Mouse (Mus musculus): ENCODE measurements around the gene Nos3.
"Not testable (repeated sequence)": the region's sequence is repeated elsewhere in the genome, so short reads cannot be mapped to it uniquely, and the experiment has no call there.

Gene Nos3

DNA sequence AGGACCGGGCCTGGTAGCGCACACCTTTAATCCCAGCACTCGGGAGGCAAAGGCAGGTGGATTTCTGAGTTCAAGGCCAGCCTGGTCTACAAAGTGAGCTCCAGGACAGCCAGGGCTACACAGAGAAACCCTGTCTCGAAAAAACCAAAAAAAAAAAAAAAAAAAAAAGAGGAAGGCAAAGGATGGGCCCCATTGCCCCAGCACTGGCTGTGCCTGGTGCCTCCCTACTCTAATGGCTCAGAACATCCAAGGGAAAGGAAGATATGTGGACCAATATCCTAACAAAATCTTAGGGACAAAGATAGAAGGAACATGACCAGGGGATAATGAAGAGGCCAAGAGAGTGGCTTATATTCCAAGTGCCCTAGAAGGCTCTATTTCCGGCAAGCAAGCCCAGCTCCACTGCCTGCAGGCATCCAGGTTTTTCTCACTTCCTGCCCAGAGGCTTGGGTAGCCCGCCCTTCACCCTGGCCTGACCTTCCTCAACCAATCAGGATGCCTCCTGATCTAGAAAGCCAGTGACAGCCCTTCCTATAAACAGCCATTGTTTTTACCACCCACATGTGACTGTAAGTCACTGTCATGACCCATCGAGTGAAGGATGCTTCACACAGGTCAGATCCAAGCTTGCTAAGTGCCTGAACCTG is 24.5 kb downstream of the Nos3 start:
- no peaks in the 10 kb centered on the region for H3K9me3 ChIP-seq (ENCODE audit: low read length)
- H3K27me3 ChIP-seq (ENCODE audit: insufficient read depth, low read length) = peaks cover 40% of the 10 kb centered on the region
- TF ChIP-seq POU5F1 (IDR thresholded peaks at IDR 0.05; ENCODE audit: borderline replicate concordance, low read length) (no peak), CTCF (conservative IDR thresholded peaks at IDR 0.05; ENCODE audit: low read length) (no peak), NANOG (IDR thresholded peaks at IDR 0.05; ENCODE audit: borderline replicate concordance, low read length) (no peak)
- H3K4me3 ChIP-seq (replicated peaks; ENCODE audit: low read length) = peak overlapping the region; percentile 80
- H3K4me1 ChIP-seq (replicated peaks; ENCODE audit: low read depth, low read length) = peaks cover 73% of the 10 kb centered on the region
- H3K36me3 ChIP-seq (ENCODE audit: insufficient read depth, low read length) = peaks cover 18% of the 10 kb centered on the region

DNA sequence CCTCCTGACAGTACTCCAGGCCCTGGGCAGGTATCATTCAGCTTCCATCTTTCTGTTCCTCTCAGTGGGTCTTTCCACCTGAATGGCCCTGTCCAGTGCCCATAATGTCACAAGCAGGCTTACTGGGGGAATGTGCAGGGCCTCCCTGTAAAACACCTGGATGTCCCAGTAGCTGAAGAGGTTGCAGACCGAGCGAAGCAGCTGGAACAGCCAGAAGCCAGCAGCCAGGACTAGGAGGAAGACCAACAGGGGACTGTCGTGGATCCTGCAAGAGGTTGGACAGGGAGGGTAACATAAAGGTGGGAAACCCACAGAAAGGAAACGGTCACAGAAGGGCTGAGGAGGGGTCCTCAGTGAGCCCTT is 25.0 kb downstream of the Nos3 start:
- H3K9me3 ChIP-seq (ENCODE audit: low read length) = no peaks in the 10 kb centered on the region
- peaks cover 17% of the 10 kb centered on the region for H3K36me3 ChIP-seq (ENCODE audit: insufficient read depth, low read length)
- H3K4me3 ChIP-seq (replicated peaks; ENCODE audit: low read length) = peak overlapping the region; percentile 80; the same call in 1 of the 2 replicates
- H3K4me1 ChIP-seq (replicated peaks; ENCODE audit: low read depth, low read length) = peaks cover 69% of the 10 kb centered on the region
- TF ChIP-seq CTCF (conservative IDR thresholded peaks at IDR 0.05; ENCODE audit: low read length) (no peak), NANOG (IDR thresholded peaks at IDR 0.05; ENCODE audit: borderline replicate concordance, low read length) (no peak), POU5F1 (IDR thresholded peaks at IDR 0.05; ENCODE audit: borderline replicate concordance, low read length) (no peak)
- peaks cover 40% of the 10 kb centered on the region for H3K27me3 ChIP-seq (ENCODE audit: insufficient read depth, low read length)

DNA sequence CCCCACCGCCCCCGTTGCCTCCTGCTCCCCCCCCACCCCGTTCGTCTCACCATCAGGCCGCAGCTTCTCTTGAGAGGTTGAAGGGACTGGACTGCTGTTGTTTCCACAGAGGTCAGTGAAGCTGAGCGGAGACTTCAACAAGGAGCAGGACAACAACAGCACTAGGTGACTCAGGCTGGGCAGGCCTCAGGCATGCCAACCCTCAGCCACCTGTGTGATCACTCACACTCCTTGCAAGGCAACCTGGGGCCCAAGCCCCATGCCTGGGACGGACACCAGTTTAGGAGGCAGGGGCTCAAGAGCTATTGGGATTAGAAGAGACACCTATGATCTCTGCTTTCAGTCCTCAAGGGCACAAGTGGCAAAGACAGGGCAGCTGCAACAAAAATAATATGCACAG is 27.3 kb downstream of the Nos3 start, which contains the start of gene Atg9b:
TSS of gene Atg9b (minus strand) at position 280 of the 400 bp plus-strand sequence.
- Histone ChIP-seq H3K4me1 (replicated peaks; ENCODE audit: low read depth, low read length) (peaks cover 65% of the 10 kb centered on the region), H3K4me3 (replicated peaks; ENCODE audit: low read length) (peak within 1 kb of the TSS; percentile 39), H3K36me3 (ENCODE audit: insufficient read depth, low read length) (peaks cover 5% of the 10 kb centered on the region; the same call in 1 of the 2 replicates), H3K27me3 (ENCODE audit: insufficient read depth, low read length) (peaks cover 24% of the 10 kb centered on the region), H3K9me3 (ENCODE audit: low read length) (no peaks in the 10 kb centered on the region)
- no peak for TF ChIP-seq CTCF (conservative IDR thresholded peaks at IDR 0.05; ENCODE audit: low read length)
- TF ChIP-seq POU5F1 (IDR thresholded peaks at IDR 0.05; ENCODE audit: borderline replicate concordance, low read length) = no peak
- no peak for TF ChIP-seq NANOG (IDR thresholded peaks at IDR 0.05; ENCODE audit: borderline replicate concordance, low read length)

DNA sequence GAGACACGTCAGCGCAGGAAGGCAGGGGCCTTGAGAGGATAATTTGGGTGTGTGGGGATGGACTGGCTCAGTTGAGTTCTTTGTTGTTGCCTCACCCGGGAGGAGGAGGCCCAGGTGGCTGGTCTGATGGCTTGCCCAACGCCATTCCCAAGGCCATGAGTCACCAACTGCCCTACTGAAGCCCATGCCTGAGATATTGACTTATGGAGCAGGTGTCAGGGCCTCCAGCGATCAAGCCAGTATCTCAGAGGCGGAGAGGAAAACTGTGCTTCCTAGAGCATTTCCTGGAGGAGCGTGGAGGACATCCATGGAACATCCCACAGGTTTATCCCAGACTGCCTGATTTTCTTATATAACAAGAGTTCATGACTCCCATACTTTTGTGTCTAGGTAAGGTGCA is 28.1 kb downstream of the Nos3 start:
- TF ChIP-seq NANOG (IDR thresholded peaks at IDR 0.05; ENCODE audit: borderline replicate concordance, low read length) = no peak
- no peak for TF ChIP-seq CTCF (conservative IDR thresholded peaks at IDR 0.05; ENCODE audit: low read length)
- no peak for TF ChIP-seq POU5F1 (IDR thresholded peaks at IDR 0.05; ENCODE audit: borderline replicate concordance, low read length)
- H3K4me3 ChIP-seq (replicated peaks; ENCODE audit: low read length) = no peak overlapping the region
- no peaks in the 10 kb centered on the region for H3K9me3 ChIP-seq (ENCODE audit: low read length)
- H3K27me3 ChIP-seq (ENCODE audit: insufficient read depth, low read length) = peaks cover 16% of the 10 kb centered on the region
- peaks cover 8% of the 10 kb centered on the region; the same call in 1 of the 2 replicates for H3K36me3 ChIP-seq (ENCODE audit: insufficient read depth, low read length)
- H3K4me1 ChIP-seq (replicated peaks; ENCODE audit: low read depth, low read length) = peaks cover 57% of the 10 kb centered on the region

DNA sequence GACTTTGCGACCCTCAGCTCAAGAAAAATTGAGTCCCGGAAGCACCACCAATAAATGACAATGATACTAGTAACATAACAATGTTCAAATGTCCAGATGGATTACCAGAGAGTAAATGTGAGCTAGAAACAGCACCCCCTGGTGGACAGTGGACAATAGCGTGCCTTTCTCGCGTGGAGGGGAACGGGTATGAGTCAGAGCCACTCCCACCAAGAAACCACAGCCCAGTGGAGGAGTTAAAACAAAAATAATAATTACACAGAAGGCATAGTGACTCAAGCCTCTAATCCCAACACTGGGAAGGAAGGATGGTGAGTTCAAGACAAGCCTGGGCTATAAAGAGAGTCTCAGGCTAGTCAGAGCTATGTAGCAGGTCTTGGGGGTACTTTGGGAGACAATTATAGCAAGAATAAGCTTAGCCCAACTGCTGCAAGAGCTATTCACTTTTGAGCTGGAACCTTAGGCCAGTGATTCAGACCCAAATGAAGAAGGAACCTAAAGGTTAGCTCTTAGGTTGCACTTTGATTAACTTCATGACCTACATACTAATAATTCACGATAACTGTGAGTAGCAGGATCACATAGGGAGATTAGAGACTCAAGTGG is 28.9 kb downstream of the Nos3 start, which contains the start of gene Abcb8:
TSS of gene Abcb8 (plus strand) at position 272 of the 606 bp plus-strand sequence.
- H3K4me1 ChIP-seq (replicated peaks; ENCODE audit: low read depth, low read length) = peaks cover 58% of the 10 kb centered on the region
- no peaks in the 10 kb centered on the region for H3K9me3 ChIP-seq (ENCODE audit: low read length)
- H3K27me3 ChIP-seq (ENCODE audit: insufficient read depth, low read length) = peaks cover 9% of the 10 kb centered on the region
- TF ChIP-seq CTCF (conservative IDR thresholded peaks at IDR 0.05; ENCODE audit: low read length) (peak; percentile 93), POU5F1 (IDR thresholded peaks at IDR 0.05; ENCODE audit: borderline replicate concordance, low read length) (no peak), NANOG (IDR thresholded peaks at IDR 0.05; ENCODE audit: borderline replicate concordance, low read length) (no peak)
- peak within 1 kb of the TSS; percentile 86 for H3K4me3 ChIP-seq (replicated peaks; ENCODE audit: low read length)
- peaks cover 8% of the 10 kb centered on the region; the same call in 1 of the 2 replicates for H3K36me3 ChIP-seq (ENCODE audit: insufficient read depth, low read length)

DNA sequence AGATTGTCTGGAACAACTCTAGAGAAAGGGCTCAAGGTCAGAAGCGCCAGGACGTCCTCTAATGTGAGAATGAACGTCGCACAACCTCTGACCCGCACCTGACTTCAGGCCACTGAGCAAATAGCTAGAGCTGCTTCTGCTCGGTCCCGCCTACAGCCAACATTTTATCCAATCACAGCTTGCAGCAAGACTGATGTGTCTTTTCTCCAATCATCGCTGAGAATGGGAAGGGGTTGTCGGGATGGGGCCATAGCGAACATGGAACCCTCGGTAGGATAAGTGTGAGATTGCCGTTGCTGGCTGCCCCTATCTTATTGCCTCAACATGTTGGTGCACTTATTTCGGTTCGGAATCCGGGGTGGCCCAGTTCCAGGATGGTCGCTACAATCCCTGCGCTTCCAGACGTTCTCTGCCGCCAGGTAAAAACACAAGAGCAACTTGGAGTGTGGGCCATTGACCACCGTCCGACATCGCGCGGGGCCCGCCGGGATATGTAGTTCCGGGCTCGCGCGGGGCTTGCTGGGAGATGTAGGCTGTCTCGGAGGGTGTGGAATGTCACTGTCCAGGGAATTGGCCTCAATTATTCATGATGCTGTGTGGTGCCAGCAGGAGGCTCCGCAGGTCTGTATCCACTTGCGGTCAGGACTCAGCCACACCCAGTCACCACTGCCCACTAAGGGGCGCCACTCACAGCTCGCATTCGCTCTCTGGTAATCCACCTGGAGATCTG is 29.7 kb downstream of the Nos3 start:
- peaks cover 5% of the 10 kb centered on the region for H3K27me3 ChIP-seq (ENCODE audit: insufficient read depth, low read length)
- H3K9me3 ChIP-seq (ENCODE audit: low read length) = no peaks in the 10 kb centered on the region
- peak; percentile 46 for TF ChIP-seq CTCF (conservative IDR thresholded peaks at IDR 0.05; ENCODE audit: low read length)
- TF ChIP-seq NANOG (IDR thresholded peaks at IDR 0.05; ENCODE audit: borderline replicate concordance, low read length) = no peak
- TF ChIP-seq POU5F1 (IDR thresholded peaks at IDR 0.05; ENCODE audit: borderline replicate concordance, low read length) = no peak
- peaks cover 10% of the 10 kb centered on the region; the same call in 1 of the 2 replicates for H3K36me3 ChIP-seq (ENCODE audit: insufficient read depth, low read length)
- peak overlapping the region; percentile 86 for H3K4me3 ChIP-seq (replicated peaks; ENCODE audit: low read length)
- H3K4me1 ChIP-seq (replicated peaks; ENCODE audit: low read depth, low read length) = peaks cover 53% of the 10 kb centered on the region

DNA sequence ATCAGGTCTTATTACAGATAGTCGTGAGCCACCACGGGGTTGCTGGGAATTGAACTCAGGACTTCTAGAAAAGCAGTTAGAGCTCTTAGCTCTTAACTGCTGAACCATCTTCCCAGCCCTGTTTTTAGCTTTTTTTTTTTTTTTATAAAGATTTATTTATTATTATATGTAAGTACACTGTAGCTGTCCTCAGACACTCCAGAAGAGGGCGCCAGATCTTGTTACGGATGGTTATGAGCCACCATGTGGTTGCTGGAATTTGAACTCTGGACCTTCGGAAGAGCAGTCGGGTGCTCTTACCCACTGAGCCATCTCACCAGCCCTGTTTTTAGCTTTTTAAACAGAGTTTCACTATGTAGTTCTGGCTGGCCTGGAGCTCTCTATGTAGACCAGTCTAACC is 31.6 kb downstream of the Nos3 start:
- peak; percentile 21 for TF ChIP-seq CTCF (conservative IDR thresholded peaks at IDR 0.05; ENCODE audit: low read length)
- not testable (repeated sequence) for H3K9me3 ChIP-seq (ENCODE audit: low read length); H3K27me3 ChIP-seq (ENCODE audit: insufficient read depth, low read length); H3K4me3 ChIP-seq (replicated peaks; ENCODE audit: low read length)
- H3K36me3 ChIP-seq (ENCODE audit: insufficient read depth, low read length) = peaks cover 26% of the 10 kb centered on the region
- peaks cover 60% of the 10 kb centered on the region for H3K4me1 ChIP-seq (replicated peaks; ENCODE audit: low read depth, low read length)

DNA sequence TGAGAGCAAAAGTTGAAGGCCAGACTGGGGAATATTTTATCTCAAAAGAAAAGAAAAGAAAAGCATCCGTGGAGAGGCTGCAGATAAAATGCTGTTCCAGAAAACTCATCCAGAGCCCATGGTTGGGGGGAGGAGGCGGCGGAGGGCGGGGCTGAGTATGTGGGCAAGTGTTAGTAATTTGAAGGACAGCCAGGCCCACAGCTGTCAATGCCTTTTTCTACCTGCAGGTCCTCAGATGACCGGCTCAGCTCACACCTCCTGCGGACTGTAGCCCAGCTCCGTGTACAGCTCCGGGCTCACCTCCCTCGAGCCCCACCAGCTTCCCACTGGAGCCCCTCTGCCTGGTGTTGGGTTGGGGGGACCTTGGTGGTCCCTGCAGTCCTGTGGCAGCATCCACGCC is 35.1 kb downstream of the Nos3 start:
- H3K9me3 ChIP-seq (ENCODE audit: low read length) = no peaks in the 10 kb centered on the region
- H3K4me3 ChIP-seq (replicated peaks; ENCODE audit: low read length) = no peak overlapping the region
- H3K27me3 ChIP-seq (ENCODE audit: insufficient read depth, low read length) = no peaks in the 10 kb centered on the region
- TF ChIP-seq CTCF (conservative IDR thresholded peaks at IDR 0.05; ENCODE audit: low read length) = no peak
- no peak for TF ChIP-seq POU5F1 (IDR thresholded peaks at IDR 0.05; ENCODE audit: borderline replicate concordance, low read length)
- TF ChIP-seq NANOG (IDR thresholded peaks at IDR 0.05; ENCODE audit: borderline replicate concordance, low read length) = no peak
- peaks cover 46% of the 10 kb centered on the region for H3K4me1 ChIP-seq (replicated peaks; ENCODE audit: low read depth, low read length)
- H3K36me3 ChIP-seq (ENCODE audit: insufficient read depth, low read length) = peaks cover 60% of the 10 kb centered on the region
